Mouse (Mus musculus) MEL (cell line): ENCODE measurements around the gene Itln1. TPM values are rescaled to one million over a fixed set of nuclear protein-coding genes. Genes with fewer than 3 reads are reported as not detected.

Experiments used
- DNase-seq: peaks from one replicate; pipeline ENCODE4 v3.0.0; 2011; ENCODE audit warnings: low read depth, low spot score
- H3K27ac ChIP-seq: 2 replicates; pipeline ENCODE4 v1.5.1; 2012; ENCODE audit warnings: low read depth, mild to moderate bottlenecking, control low read depth, low read length, moderate library complexity; ENCODE audit not compliant: control insufficient read depth
- H3K27me3 ChIP-seq, 2 experiments: fragments of 150-350 bp in 1 of 2; sonication (generic) in 1 of 2; 2 replicates each; pipeline ENCODE4 v1.6.1; 2012; ENCODE audit warnings: low read length in 2 of 2, mild to moderate bottlenecking in 2 of 2, improper control_type of control experiment in 1 of 2, moderate library complexity in 1 of 2; ENCODE audit not compliant: insufficient read depth in 2 of 2, control insufficient read depth in 1 of 2
- H3K36me3 ChIP-seq, 2 experiments: 2 replicates each; pipeline ENCODE4 v1.6.1; 2012 to 2014; ENCODE audit warnings: low read length in 2 of 2, improper control_type of control experiment in 1 of 2, inconsistent platforms in 1 of 2, mild to moderate bottlenecking in 1 of 2; ENCODE audit not compliant: insufficient read depth in 2 of 2, control insufficient read depth in 1 of 2
- H3K4me1 ChIP-seq, 2 experiments: fragments of 150-350 bp in 1 of 2; sonication (generic) in 1 of 2; 2 replicates each; pipeline ENCODE4 v1.6.1; 2012; ENCODE audit warnings: low read length in 2 of 2, improper control_type of control experiment in 1 of 2, mild to moderate bottlenecking in 1 of 2; ENCODE audit not compliant: insufficient read depth in 2 of 2, control insufficient read depth in 1 of 2
- H3K4me3 ChIP-seq, 2 experiments: fragments of 150-350 bp in 1 of 2; sonication (generic) in 1 of 2; 2 replicates each; pipeline ENCODE4 v1.5.1; 2012; ENCODE audit warnings: low read depth in 2 of 2, low read length in 2 of 2, mild to moderate bottlenecking in 2 of 2, moderate library complexity in 2 of 2, control low read depth in 1 of 2, improper control_type of control experiment in 1 of 2; ENCODE audit not compliant: control insufficient read depth in 1 of 2, insufficient read depth in 1 of 2
- H3K79me2 ChIP-seq: 2 replicates; pipeline ENCODE4 v1.6.1; 2012; ENCODE audit warnings: mild to moderate bottlenecking, low read length, moderate library complexity; ENCODE audit not compliant: control insufficient read depth, poor library complexity, insufficient read depth
- H3K9ac ChIP-seq: 2 replicates; pipeline ENCODE4 v1.6.1; 2012; ENCODE audit warnings: low read depth, mild to moderate bottlenecking, control low read depth, low read length, moderate library complexity; ENCODE audit not compliant: control insufficient read depth, poor library complexity, severe bottlenecking
- H3K9me3 ChIP-seq: fragments of 150-350 bp; sonication (generic); replicated peaks from 2 replicates; pipeline ENCODE4 v1.6.1; 2012; ENCODE audit warnings: mild to moderate bottlenecking, low read length, improper control_type of control experiment, moderate library complexity; ENCODE audit not compliant: insufficient read depth
- CHD1 ChIP-seq: IDR thresholded peaks from 2 replicates; pipeline ENCODE4 v1.6.1; 2012; ENCODE audit warnings: low read depth, mild to moderate bottlenecking, inconsistent platforms, low read length, improper control_type of control experiment
- GABPA ChIP-seq: IDR thresholded peaks from 2 replicates; pipeline ENCODE4 v1.6.1; 2012; ENCODE audit warnings: low read depth, mild to moderate bottlenecking, inconsistent platforms, low read length, improper control_type of control experiment, moderate library complexity
- MAFK ChIP-seq: IDR thresholded peaks from 2 replicates; pipeline ENCODE4 v1.6.1; 2011; ENCODE audit warnings: low read depth, mild to moderate bottlenecking, low read length, improper control_type of control experiment, borderline replicate concordance
- MAX ChIP-seq: IDR thresholded peaks from 2 replicates; pipeline ENCODE4 v1.6.1; 2011; ENCODE audit warnings: low read length, improper control_type of control experiment
- MEF2A ChIP-seq: IDR thresholded peaks from 2 replicates; pipeline ENCODE4 v1.6.1; 2014; ENCODE audit warnings: low read depth, mild to moderate bottlenecking, inconsistent platforms, low read length, improper control_type of control experiment; ENCODE audit not compliant: poor library complexity, insufficient replicate concordance, severe bottlenecking; ENCODE audit errors: extremely low read depth
- NRF1 ChIP-seq: IDR thresholded peaks from 2 replicates; pipeline ENCODE4 v1.6.1; 2014; ENCODE audit warnings: low read depth, mild to moderate bottlenecking, inconsistent platforms, low read length, improper control_type of control experiment, moderate library complexity; ENCODE audit not compliant: poor library complexity, insufficient read depth, severe bottlenecking
- POLR2AphosphoS5 ChIP-seq: IDR thresholded peaks from 2 replicates; pipeline ENCODE4 v1.6.1; 2012; ENCODE audit warnings: low read depth, borderline replicate concordance, mild to moderate bottlenecking, inconsistent platforms, low read length, moderate library complexity, mixed read lengths
- RAD21 ChIP-seq: IDR thresholded peaks from 2 replicates; pipeline ENCODE4 v1.6.1; 2011; ENCODE audit warnings: mild to moderate bottlenecking, low read depth, low read length, improper control_type of control experiment
- RCOR1 ChIP-seq: IDR thresholded peaks from 2 replicates; pipeline ENCODE4 v1.6.1; 2012; ENCODE audit warnings: low read depth, mild to moderate bottlenecking, inconsistent platforms, low read length, improper control_type of control experiment
- SIN3A ChIP-seq: IDR thresholded peaks from 2 replicates; pipeline ENCODE4 v1.6.1; 2012; ENCODE audit warnings: low read length, improper control_type of control experiment, inconsistent platforms
- SMC3 ChIP-seq: IDR thresholded peaks from 2 replicates; pipeline ENCODE4 v1.6.1; 2011; ENCODE audit warnings: low read depth, low read length, improper control_type of control experiment
- TCF12 ChIP-seq: IDR thresholded peaks from 2 replicates; pipeline ENCODE4 v1.6.1; 2014; ENCODE audit warnings: low read depth, mild to moderate bottlenecking, inconsistent platforms, low read length, improper control_type of control experiment, moderate library complexity
- UBTF ChIP-seq: IDR thresholded peaks from 2 replicates; pipeline ENCODE4 v1.6.1; 2012; ENCODE audit warnings: low read depth, mild to moderate bottlenecking, inconsistent platforms, low read length, improper control_type of control experiment, moderate library complexity, borderline replicate concordance; ENCODE audit not compliant: insufficient read depth
- USF2 ChIP-seq, 2 experiments: IDR thresholded peaks; 2 replicates each; pipeline ENCODE4 v1.6.1; 2011 to 2012; ENCODE audit warnings: improper control_type of control experiment in 2 of 2, low read length in 2 of 2, borderline replicate concordance in 1 of 2, inconsistent platforms in 1 of 2, low read depth in 1 of 2, mild to moderate bottlenecking in 1 of 2; ENCODE audit not compliant: insufficient read depth in 1 of 2
- ZC3H11A ChIP-seq: IDR thresholded peaks from 2 replicates; pipeline ENCODE4 v1.6.1; 2012; ENCODE audit warnings: low read depth, mild to moderate bottlenecking, inconsistent platforms, low read length, improper control_type of control experiment
- ZMIZ1 ChIP-seq: IDR thresholded peaks from 2 replicates; pipeline ENCODE4 v1.6.1; 2012; ENCODE audit warnings: low read depth, mild to moderate bottlenecking, inconsistent platforms, low read length, improper control_type of control experiment, moderate library complexity
- polyA plus RNA-seq, 2 experiments: library from polyadenylated mRNA; stranded (reverse) in 1 of 2; unstranded in 1 of 2; fragments of >175 nt in 1 of 2; fragments of >200 nt in 1 of 2; gene quantifications; 2 replicates each; pipeline versions ENCODE4 v1.2.1 to v1.2.4; 2012; ENCODE audit warnings: low replicate concordance in 2 of 2, low read depth in 1 of 2; ENCODE audit not compliant: insufficient read length in 2 of 2, insufficient read depth in 1 of 2, missing spikeins in 1 of 2
- total RNA-seq: library from RNA; depleted of rRNA; stranded (reverse); fragments of 300-350 nt; gene quantifications from 2 replicates; pipeline ENCODE4 v1.2.3, GENCODE M21; 2012

Itln1 gene
- total and polyA plus RNA-seq, 3 experiments = not detected

GRCm38 (mm10) chr1:171532830-171533229 lies 2.3 kb downstream of the Itln1 start:
- DNase-seq = no peak
- Histone ChIP-seq H3K9me3 (no peaks in the 10 kb centered on the region), H3K36me3 (no peaks in the 10 kb centered on the region), H3K27me3 (no peaks in the 10 kb centered on the region; a peak in 1 of 4 replicates), H3K9ac (no peak overlapping the region), H3K79me2 (no peaks in the 10 kb centered on the region), H3K4me1 (no peaks in the 10 kb centered on the region), H3K4me3 (no peak overlapping the region), H3K27ac (no peak overlapping the region)
- TF ChIP-seq POLR2AphosphoS5 (no peak), SMC3 (0 out of 2 replicates have a peak, but pooled peaks have one; percentile 6)

DNA sequence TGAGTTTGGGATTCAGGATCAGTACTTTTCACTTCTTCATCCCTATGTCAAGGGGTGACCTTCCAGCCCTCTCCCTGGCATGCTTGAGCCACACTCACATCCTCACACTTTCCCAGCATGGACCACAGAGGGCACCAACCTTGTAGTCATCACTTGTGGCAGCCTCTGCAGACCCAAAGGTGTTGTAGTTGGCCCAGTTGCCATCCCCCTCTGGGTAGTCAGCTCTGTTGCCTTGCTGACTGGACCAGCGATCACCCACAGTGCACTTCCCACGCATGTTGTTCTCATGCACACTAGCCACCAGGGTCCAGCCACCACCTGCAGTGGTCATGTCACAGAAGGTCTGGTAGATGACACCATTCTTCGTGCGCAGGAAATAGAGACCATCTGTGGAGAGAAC lies 3.7 kb downstream of the Itln1 start:
- Histone ChIP-seq H3K27me3 (peaks cover 2% of the 10 kb centered on the region in 2 experiments), H3K9ac (no peak overlapping the region), H3K79me2 (no peaks in the 10 kb centered on the region), H3K36me3 (no peaks in the 10 kb centered on the region), H3K9me3 (no peaks in the 10 kb centered on the region), H3K4me1 (no peaks in the 10 kb centered on the region), H3K4me3 (no peak overlapping the region)
- no peak for DNase-seq
- TF ChIP-seq POLR2AphosphoS5 = peak; percentile 85; the same call in 1 of the 2 replicates
- no peak for TF ChIP-seq ZC3H11A
- TF ChIP-seq, all 39 proteins: peak for 1
- no peak overlapping the region for H3K27ac ChIP-seq

GRCm38 (mm10) chr1:171515557-171515956 lies 19.5 kb downstream of the Itln1 start:
- no peaks in the 10 kb centered on the region for H3K36me3 ChIP-seq
- H3K9me3 ChIP-seq = no peaks in the 10 kb centered on the region
- no peak for DNase-seq
- H3K79me2 ChIP-seq = no peaks in the 10 kb centered on the region
- H3K27me3 ChIP-seq = no peaks in the 10 kb centered on the region; a peak in 1 of 4 replicates
- no peak overlapping the region for H3K9ac ChIP-seq
- H3K27ac ChIP-seq = no peak overlapping the region
- no peak overlapping the region for H3K4me3 ChIP-seq
- no peaks in the 10 kb centered on the region for H3K4me1 ChIP-seq
- TF ChIP-seq ZMIZ1 = no peak
- no peak for TF ChIP-seq SIN3A
- no peak for TF ChIP-seq GABPA
- TF ChIP-seq CHD1 = no peak
- TF ChIP-seq MAX = no peak
- TF ChIP-seq USF2 (IDR thresholded peaks at IDR 0.05; ENCODE audit: borderline replicate concordance in 1 of 2, insufficient read depth in 1 of 2, low read depth in 1 of 2, low read length in 2 of 2) = no peak
- no peak for TF ChIP-seq NRF1
- no peak for TF ChIP-seq MAFK
- no peak for TF ChIP-seq RAD21
- TF ChIP-seq UBTF = no peak
- no peak for TF ChIP-seq MEF2A
- TF ChIP-seq RCOR1 = no peak
- TF ChIP-seq TCF12 = no peak
